Mouse (Mus musculus) lung, embryonic 15.5 days (tissue): Measurements from ENCODE around the gene Sdhb. TPM values are rescaled to one million over a fixed set of nuclear protein-coding genes. Genes with fewer than 3 reads are reported as not detected.

ENCODE experiments used
- ATAC-seq: fragments of 200-750 bp; cut with Nextera tagmentation; 2 replicates; pipeline ENCODE4 v1.8.0; 2017; ENCODE audit warnings: moderate number of reproducible peaks, borderline replicate concordance; ENCODE audit not compliant: low FRiP score, low TSS enrichment; ENCODE audit errors: extremely low read depth
- H3K27ac ChIP-seq: fragments of 300-500 bp; sonication (generic); 2 replicates; pipeline ENCODE4 v1.5.1; 2015; ENCODE audit warnings: moderate library complexity, mild to moderate bottlenecking, inconsistent platforms
- H3K27me3 ChIP-seq: fragments of 300-500 bp; sonication (generic); 2 replicates; pipeline ENCODE4 v1.6.1; 2015; ENCODE audit warnings: inconsistent platforms
- H3K36me3 ChIP-seq: fragments of 300-500 bp; sonication (generic); 2 replicates; pipeline ENCODE4 v1.6.1; 2015; ENCODE audit warnings: inconsistent platforms
- H3K4me1 ChIP-seq: fragments of 300-500 bp; sonication (generic); 2 replicates; pipeline ENCODE4 v1.6.1; 2015; ENCODE audit warnings: inconsistent platforms
- H3K4me2 ChIP-seq: fragments of 300-500 bp; sonication (generic); 2 replicates; pipeline ENCODE4 v1.6.1; 2015; ENCODE audit warnings: inconsistent platforms, mild to moderate bottlenecking, moderate library complexity
- H3K4me3 ChIP-seq: fragments of 300-500 bp; sonication (generic); 2 replicates; pipeline ENCODE4 v1.5.1; 2015; ENCODE audit warnings: mild to moderate bottlenecking, inconsistent platforms
- H3K9ac ChIP-seq: fragments of 300-500 bp; sonication (generic); 2 replicates; pipeline ENCODE4 v1.6.1; 2015; ENCODE audit warnings: inconsistent platforms
- H3K9me3 ChIP-seq: fragments of 300-500 bp; sonication (generic); 2 replicates; pipeline ENCODE4 v1.6.1; 2016; ENCODE audit warnings: inconsistent platforms
- WGBS: fragments of 180-500 bp; shearing (Covaris S2); methylation state at CpG from one replicate; pipeline ENCODE4 v1.1.7; 2015; 5-methylcytosine and 5-hydroxymethylcytosine counted together
- polyA plus RNA-seq: library from polyadenylated mRNA; unstranded; fragments of >200 nt; fragmentation: Nextera tagmentation; extraction: Ambion mirVana; gene quantifications from 2 replicates; pipeline ENCODE4 v1.2.1, GENCODE M21; 2015

The Sdhb gene
- polyA plus RNA-seq, 1 experiment from 2014 or later: 370 TPM

DNA sequence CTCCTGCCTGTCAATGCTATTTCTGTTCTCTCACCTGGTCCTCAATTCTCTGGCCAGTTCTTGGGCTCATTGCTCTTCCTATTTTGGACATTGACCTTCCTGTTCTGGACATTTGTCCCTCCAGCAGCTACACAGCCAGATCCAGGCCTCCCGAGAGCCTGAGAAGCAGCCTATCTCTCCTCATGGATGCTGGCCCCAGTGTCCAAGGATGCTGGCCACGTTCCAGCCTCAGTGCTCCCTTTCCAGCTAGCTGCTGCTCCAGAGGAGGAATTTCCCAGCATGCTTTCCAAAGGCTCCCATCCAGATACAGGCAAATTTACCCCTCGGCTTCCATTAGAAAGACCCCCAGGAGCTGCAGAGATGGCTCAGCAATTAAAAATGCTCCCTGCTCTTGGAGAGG is 10.4 kb upstream of the Sdhb start:
- Histone ChIP-seq H3K27me3 (no peaks in the 10 kb centered on the region), H3K4me2 (no peak overlapping the region), H3K36me3 (no peaks in the 10 kb centered on the region), H3K4me1 (peaks cover 19% of the 10 kb centered on the region), H3K27ac (no peak overlapping the region), H3K9me3 (no peaks in the 10 kb centered on the region), H3K4me3 (no peak overlapping the region), H3K9ac (no peak overlapping the region)
- ATAC-seq: no peak
- 66% methylated on average over 3 of the region's 3 CpGs for WGBS

DNA sequence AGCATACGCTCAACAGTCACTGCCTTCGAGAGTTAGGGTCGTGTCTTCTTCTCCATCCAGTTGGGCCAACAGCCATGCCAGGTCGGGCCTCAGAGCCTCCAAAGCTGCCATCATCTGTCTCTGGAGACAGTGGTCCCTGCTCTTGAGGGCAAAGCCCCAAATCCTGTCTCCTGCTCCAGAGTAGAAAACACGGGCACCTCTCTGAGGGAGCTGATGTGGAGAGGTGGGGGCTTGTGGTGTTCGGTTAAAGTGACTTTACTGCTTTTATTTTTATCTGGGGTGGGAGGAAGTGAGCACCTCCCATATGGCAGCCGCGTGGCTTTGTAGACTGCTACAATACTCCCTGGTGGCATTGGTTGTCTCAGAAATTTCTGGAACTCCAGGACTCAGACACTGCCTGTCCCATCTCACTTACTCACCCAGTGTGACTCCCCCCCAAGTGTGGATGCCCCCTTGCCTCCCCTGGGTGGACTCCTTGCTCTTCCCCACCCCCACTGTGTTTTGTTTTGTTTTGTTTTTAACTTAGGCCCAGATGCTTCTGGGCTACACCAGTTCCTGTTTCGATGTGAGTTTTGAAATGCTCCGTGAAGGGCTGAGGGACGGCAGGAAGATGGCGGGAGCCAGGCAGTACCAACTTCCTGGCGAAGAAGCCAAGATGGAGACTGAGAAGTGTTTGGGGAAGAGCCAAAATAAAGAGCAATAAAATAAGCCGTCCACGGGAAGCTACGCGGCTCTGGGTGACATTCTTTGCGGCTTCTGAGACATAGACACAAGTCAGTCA is 9.0 kb upstream of the Sdhb start:
- no peak for ATAC-seq
- no peak overlapping the region for H3K4me2 ChIP-seq
- 80% methylated on average over 18 of the region's 18 CpGs for WGBS
- H3K9ac ChIP-seq: no peak overlapping the region
- peaks cover 8% of the 10 kb centered on the region for H3K4me1 ChIP-seq
- no peak overlapping the region for H3K27ac ChIP-seq
- peaks cover 6% of the 10 kb centered on the region for H3K27me3 ChIP-seq
- no peaks in the 10 kb centered on the region for H3K36me3 ChIP-seq
- H3K9me3 ChIP-seq: no peaks in the 10 kb centered on the region
- H3K4me3 ChIP-seq: no peak overlapping the region

DNA sequence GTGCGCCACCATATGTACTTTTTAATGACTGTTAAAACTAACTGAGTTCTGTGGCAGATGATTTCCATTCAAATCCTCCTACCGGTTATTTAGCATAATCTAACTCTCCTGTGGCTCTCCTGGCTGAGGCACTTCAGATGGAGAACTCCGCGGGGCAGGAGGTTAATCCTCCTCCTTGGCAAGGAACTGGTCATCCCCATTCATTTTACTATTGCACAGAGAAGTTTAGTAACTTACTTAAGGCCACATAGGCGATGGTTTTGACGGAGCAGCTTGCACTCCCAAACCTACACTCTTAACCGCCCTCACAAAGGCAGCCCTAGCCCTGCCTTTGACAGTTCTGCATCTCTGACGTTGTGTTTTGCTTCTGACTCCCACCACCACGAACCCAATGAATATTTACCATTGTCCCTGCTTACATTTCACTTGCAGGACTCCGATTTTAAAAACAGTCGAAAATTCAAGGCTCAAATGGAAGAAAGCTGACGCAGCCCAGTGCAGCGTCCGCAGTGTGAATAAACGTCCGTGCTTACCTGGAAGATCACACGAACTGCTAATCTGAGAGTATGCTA is 3.8 kb upstream of the Sdhb start:
- H3K4me1 ChIP-seq: peaks cover 23% of the 10 kb centered on the region

DNA sequence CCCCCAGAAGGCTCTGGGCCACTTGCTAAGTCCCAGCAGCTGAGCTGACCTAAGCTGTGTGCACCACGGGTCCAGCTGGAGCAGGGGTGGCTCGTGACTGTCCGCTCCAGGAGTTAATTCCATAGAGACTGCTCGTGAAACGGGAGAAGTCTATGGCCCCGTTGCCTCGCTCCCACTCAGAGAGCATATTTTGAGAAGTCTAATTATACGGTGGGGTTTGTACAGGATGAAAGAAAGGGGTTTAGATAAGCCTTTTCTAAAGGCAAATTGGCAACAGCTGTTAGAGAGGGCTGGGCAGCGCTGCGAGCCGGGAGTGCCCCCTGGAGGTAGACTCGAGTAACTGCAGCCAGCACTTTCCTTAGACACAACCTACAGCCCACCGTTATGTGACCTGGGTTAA is 3.3 kb upstream of the Sdhb start:
- Histone ChIP-seq H3K27me3 (peaks cover 13% of the 10 kb centered on the region), H3K4me2 (peak overlapping the region; percentile 81), H3K36me3 (no peaks in the 10 kb centered on the region), H3K9me3 (no peaks in the 10 kb centered on the region), H3K4me1 (peaks cover 28% of the 10 kb centered on the region), H3K9ac (peak overlapping the region; percentile 44), H3K27ac (no peak overlapping the region), H3K4me3 (peak overlapping the region; percentile 39)
- 2% methylated on average over 13 of the region's 13 CpGs for WGBS
- no peak for ATAC-seq

More for the DNA sequence above, 3.8 kb upstream of the Sdhb start:
- ATAC-seq: no peak
- peak overlapping the region; percentile 81 for H3K4me2 ChIP-seq
- 12% methylated on average over 17 of the region's 17 CpGs for WGBS
- peaks cover 13% of the 10 kb centered on the region for H3K27me3 ChIP-seq
- peak overlapping the region; percentile 44 for H3K9ac ChIP-seq
- peak overlapping the region; percentile 39 for H3K4me3 ChIP-seq
- no peaks in the 10 kb centered on the region for H3K9me3 ChIP-seq
- no peak overlapping the region for H3K27ac ChIP-seq
- no peaks in the 10 kb centered on the region for H3K36me3 ChIP-seq

DNA sequence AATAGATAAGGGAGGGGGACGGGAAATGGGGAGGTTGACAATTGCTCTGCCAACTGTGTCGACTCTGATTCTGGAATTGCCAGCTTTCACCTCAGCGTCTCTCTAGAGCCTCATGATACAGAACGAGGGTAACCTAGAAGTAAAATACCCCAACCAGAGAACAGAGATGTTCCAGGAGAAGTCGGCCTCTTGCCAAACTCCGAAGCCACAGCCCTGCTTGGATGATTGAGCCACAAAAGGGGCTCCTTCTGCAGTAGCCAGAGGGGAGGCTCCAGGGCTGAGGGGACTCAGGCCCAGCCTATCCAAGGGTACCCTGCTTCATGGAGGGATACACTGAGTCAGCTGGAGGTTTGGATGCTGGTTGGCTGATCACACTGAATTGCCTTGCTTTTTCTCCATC is 2.7 kb upstream of the Sdhb start:
- Histone ChIP-seq H3K4me2 (no peak overlapping the region), H3K27ac (no peak overlapping the region)
- 52% methylated on average over 6 of the region's 6 CpGs for WGBS

DNA sequence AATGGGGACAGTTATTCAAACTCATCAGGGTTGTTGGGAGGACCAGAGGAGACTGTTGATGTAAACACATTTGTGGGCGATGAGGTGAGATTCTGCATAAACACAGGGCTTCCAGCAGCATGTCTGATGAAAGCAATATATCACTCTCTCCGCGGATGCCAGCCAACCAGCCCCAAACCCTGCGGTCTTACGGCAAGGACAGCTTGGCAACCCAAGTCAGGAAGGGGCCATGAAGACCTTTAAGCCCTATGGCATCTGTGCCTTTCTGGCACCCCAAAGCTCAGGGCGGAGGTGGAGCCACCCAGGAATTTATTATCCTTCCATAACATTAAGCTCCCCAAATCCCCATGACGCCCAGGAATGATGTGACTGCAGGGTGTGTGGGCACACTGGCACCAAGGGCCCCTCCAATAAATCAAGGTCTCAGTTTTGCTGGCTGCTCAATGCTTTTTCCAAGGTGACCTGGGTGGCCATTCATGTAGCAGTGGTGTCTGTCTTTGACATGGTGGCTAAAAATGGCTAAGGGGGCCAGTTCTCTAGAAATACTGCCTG is 1.8 kb upstream of the Sdhb start:
- 77% methylated on average over 7 of the region's 7 CpGs for WGBS
- no peak overlapping the region for H3K4me3 ChIP-seq
- no peak for ATAC-seq
- H3K36me3 ChIP-seq: no peaks in the 10 kb centered on the region
- no peaks in the 10 kb centered on the region for H3K9me3 ChIP-seq
- no peak overlapping the region for H3K27ac ChIP-seq
- H3K9ac ChIP-seq: no peak overlapping the region
- no peak overlapping the region for H3K4me2 ChIP-seq
- H3K4me1 ChIP-seq: peaks cover 40% of the 10 kb centered on the region
- peaks cover 13% of the 10 kb centered on the region for H3K27me3 ChIP-seq

More for the DNA sequence above, 2.7 kb upstream of the Sdhb start:
- H3K36me3 ChIP-seq: no peaks in the 10 kb centered on the region
- H3K27me3 ChIP-seq: peaks cover 13% of the 10 kb centered on the region
- no peak overlapping the region for H3K9ac ChIP-seq
- H3K4me1 ChIP-seq: peaks cover 34% of the 10 kb centered on the region
- no peak for ATAC-seq
- H3K9me3 ChIP-seq: no peaks in the 10 kb centered on the region
- no peak overlapping the region for H3K4me3 ChIP-seq

DNA sequence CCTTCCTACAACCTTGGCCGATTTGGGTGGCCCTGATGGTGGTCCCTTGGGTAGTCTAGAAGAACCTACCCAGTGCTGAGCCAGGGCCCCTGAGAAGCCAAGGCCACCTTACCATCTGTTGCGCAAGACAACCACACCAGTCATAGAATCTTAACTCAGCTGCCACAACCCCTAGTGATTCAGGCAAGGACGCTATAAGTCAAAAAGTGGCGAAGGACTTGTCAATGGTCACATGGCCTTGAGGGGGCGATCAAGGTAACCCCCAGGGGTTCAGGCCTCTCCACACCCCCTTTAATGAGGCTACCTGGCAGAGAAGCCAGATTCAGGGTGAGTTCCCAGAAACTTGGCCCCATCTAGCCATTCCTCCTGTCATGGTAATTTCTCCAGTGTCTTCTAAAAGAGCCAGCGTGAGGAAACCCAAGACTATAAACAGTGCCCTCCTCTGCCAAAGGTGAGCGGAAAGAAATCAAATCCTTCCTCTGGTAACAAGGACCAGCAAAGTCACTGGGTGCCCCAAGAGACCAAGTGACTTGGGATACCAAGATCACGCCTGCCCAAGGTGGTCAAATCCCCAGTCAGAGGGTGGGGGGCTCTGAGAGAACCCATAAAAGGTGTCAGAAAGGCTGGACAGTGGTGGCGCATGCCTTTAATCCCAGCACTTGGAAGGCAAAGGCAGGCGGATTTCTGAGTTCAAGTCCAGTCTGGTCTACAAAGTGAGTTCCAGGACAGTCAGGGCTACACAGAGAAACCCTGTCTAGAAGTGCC is 1.1 kb upstream of the Sdhb start:
- ATAC-seq: no peak
- Histone ChIP-seq H3K9me3 (no peaks in the 10 kb centered on the region), H3K27ac (no peak overlapping the region), H3K27me3 (peaks cover 13% of the 10 kb centered on the region), H3K4me3 (no peak overlapping the region), H3K4me2 (no peak overlapping the region), H3K36me3 (no peaks in the 10 kb centered on the region), H3K9ac (no peak overlapping the region), H3K4me1 (peaks cover 46% of the 10 kb centered on the region)
- WGBS: 81% methylated on average over 10 of the region's 10 CpGs

DNA sequence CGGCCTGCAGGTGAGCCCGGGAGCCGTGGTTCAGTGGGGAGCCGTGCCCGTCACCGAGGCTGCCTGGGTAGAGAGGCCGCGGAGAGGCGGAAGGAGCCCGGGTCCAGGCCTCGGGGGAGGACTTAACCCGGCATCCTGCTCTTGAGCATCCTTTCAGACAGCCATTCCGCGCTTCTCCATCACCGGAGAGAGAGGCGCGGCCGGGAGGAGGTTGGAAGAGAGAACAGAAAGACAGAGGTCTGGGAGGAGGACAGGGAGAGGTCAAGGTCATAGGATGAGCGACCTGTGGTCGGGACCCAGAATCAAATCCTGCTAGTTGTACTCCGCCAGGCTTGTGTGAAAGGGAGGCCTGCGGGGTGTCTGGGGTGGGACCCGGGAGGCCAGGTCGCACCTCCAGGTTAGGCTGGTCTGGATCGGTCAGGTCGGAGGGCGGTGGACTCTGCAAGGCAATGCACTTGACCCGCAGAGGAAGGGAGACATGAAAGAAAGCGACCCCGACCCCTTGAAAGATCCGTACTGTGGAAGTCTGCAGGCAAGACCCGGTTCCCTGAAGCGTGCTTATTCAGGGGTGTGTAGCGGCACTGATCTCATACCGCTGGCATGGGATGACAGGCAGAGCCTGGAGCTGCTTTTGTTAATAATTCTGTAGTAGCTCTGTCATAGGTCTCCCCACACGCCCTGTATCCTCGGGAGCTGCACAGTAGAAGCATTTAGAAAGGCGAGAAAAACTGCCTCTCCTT is 634 bp downstream of the Sdhb start:
- under 1% methylated on average over 38 of the region's 38 CpGs for WGBS
- peak overlapping the region; percentile 79 for H3K27ac ChIP-seq
- peak; percentile 31 for ATAC-seq
- H3K4me1 ChIP-seq: peaks cover 46% of the 10 kb centered on the region
- peak overlapping the region; percentile 86 for H3K9ac ChIP-seq
- H3K27me3 ChIP-seq: peaks cover 11% of the 10 kb centered on the region
- no peaks in the 10 kb centered on the region for H3K9me3 ChIP-seq
- peak overlapping the region; percentile 95 for H3K4me3 ChIP-seq
- H3K4me2 ChIP-seq: peak overlapping the region; percentile 90
- H3K36me3 ChIP-seq: peaks cover 9% of the 10 kb centered on the region; the same call in 1 of the 2 replicates

DNA sequence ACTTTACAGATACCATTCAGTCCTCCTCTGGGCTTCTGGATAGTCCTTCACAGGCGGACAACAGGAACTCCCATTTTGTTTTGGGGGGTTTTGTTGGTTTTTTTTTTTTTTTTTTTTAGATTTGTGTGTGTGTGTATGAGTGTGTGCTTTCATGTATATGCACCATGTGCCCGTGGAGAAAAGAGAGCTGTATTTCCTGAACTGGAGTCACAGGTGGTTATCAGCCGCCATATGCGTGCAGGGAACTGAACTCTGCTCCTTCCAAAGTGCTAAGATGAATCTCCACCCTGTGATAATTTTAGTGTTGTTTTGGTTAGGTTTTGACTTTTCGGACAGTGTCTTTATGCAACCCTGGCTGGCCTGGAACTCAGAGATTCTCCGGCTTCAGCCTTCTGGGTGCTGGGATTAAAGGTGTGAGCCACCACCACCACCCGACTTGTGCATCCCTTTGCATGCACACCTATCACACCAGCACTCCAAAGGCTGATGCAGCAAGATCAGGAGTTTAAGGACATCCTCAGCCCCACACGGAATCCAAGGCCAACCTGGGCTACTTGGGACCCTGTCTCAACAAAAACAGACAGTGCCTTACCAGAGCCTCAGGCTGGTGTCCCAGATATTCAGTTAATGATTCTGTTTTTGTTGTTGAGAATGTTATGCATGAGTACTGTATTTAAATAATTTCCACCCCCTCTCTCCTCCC is 1.4 kb downstream of the Sdhb start:
- H3K27me3 ChIP-seq: peaks cover 4% of the 10 kb centered on the region; the same call in 1 of the 2 replicates
- peaks cover 15% of the 10 kb centered on the region; the same call in 1 of the 2 replicates for H3K36me3 ChIP-seq
- 65% methylated on average over 8 of the region's 8 CpGs for WGBS
- peak overlapping the region; percentile 90 for H3K4me2 ChIP-seq
- no peak for ATAC-seq
- no peaks in the 10 kb centered on the region for H3K9me3 ChIP-seq
- H3K4me3 ChIP-seq: peak overlapping the region; percentile 95
- no peak overlapping the region for H3K27ac ChIP-seq
- peaks cover 42% of the 10 kb centered on the region for H3K4me1 ChIP-seq
- peak overlapping the region; percentile 86 for H3K9ac ChIP-seq

DNA sequence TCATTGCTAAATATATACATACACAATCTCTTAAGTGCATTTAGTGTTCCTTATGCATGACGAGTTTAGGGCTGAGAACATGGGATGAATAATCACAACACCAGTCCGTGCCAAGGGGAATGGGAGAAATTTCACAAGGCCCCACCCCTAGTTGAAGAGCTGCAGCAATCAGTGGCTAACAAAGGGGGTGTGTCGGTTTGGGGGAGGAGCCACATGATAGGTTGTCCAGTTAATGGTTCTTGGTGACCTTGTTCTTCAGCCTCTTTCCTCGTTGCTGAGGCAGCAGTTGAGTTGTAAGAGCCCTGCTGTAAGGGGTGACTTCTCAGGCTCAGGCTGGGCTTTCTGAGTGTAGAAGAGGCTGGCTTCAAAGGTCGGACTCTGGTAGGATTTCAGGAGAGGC is 1.9 kb downstream of the Sdhb start:
- H3K9ac ChIP-seq: no peak overlapping the region
- peaks cover 15% of the 10 kb centered on the region; the same call in 1 of the 2 replicates for H3K36me3 ChIP-seq
- no peak overlapping the region for H3K27ac ChIP-seq
- H3K4me1 ChIP-seq: peaks cover 38% of the 10 kb centered on the region
- no peaks in the 10 kb centered on the region for H3K27me3 ChIP-seq
- no peak for ATAC-seq
- H3K4me2 ChIP-seq: no peak overlapping the region
- no peak overlapping the region for H3K4me3 ChIP-seq
- 28% methylated on average over 5 of the region's 5 CpGs for WGBS
- no peaks in the 10 kb centered on the region for H3K9me3 ChIP-seq
